Mouse (Mus musculus) cerebellum, adult 2 months (tissue): ENCODE results near the gene Slc13a4.

Experiments used
- CTCF ChIP-seq: fragments of 200-500 bp; IDR thresholded peaks from 2 replicates; pipeline ENCODE4 v1.5.1; 2011; ENCODE audit warnings: low read depth, mild to moderate bottlenecking, control low read depth, low read length, moderate library complexity, borderline replicate concordance; ENCODE audit not compliant: insufficient read depth
- POLR2A ChIP-seq: fragments of 200-500 bp; IDR thresholded peaks from 2 replicates; pipeline ENCODE4 v1.6.1; 2011; ENCODE audit warnings: low read length, control low read depth, borderline replicate concordance; ENCODE audit not compliant: insufficient read depth

GRCm38 (mm10) chr6:35334278-35334677 is 26.3 kb upstream of the Slc13a4 start:
- TF ChIP-seq CTCF: no peak
- TF ChIP-seq POLR2A: no peak
